Mouse (Mus musculus): ENCODE data around the gene Lrp3. TPM values are rescaled to one million over a fixed set of nuclear protein-coding genes. Genes with fewer than 3 reads are reported as not detected.

Gene Lrp3
- polyA plus RNA-seq, 1 experiment from 2014 or later: 1.6 TPM

DNA sequence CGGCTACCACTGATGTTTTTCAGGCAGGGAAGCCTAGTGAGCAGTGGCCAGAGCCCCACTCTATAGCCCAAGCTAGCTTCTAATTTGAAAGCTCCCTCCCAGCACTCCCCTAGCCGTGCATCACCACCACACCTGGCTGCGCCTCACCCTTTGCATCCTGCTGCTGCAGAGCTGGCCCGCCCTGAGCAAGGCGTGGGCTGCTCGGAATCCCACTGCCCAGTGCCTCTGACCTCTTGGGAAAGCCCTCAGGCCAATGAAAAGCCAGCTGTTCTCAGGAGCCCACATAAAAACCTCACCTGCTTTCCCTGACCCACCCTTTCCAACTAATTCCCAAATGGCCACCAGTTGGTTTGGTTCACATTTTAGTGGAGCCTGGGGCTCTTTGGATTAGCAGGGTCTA lies 51.2 kb downstream of the Lrp3 start:
- no peak overlapping the region for H3K4me3 ChIP-seq
- peaks cover 29% of the 10 kb centered on the region; the same call in 1 of the 2 replicates for H3K27me3 ChIP-seq (replicated peaks)
- no peak overlapping the region for H3K9ac ChIP-seq
- H3K27ac ChIP-seq (ENCODE audit: poor library complexity, severe bottlenecking): no peak overlapping the region
- no peaks in the 10 kb centered on the region for H3K4me1 ChIP-seq (replicated peaks)
- no peak overlapping the region for H3K4me2 ChIP-seq
- no peaks in the 10 kb centered on the region for H3K9me3 ChIP-seq (replicated peaks)
- H3K36me3 ChIP-seq: no peaks in the 10 kb centered on the region
- 77% methylated on average over 6 of the region's 6 CpGs for WGBS
- ATAC-seq (ENCODE audit: insufficient number of reproducible peaks, low FRiP score): no peak

DNA sequence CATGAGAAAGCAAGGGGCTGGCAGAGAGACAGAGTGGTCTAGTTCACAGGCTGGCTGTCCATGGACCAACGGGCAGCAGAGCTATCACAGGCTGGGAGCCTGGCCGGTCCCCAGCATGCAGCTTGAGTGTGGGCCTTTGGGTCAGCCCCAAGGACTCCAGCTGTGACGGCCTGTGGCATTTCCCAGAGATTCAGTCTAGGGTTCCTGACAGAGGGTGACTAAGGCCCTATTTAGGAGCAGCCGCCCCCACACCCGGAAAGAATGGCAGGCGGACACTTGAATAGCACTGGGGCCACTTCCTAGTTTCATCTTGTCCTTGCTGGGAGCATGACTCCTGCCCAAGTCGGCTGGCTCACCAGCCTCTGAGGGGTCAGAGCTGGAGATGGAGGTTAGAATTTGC lies 51.7 kb downstream of the Lrp3 start:
- Histone ChIP-seq H3K9me3 (replicated peaks) (no peaks in the 10 kb centered on the region), H3K4me2 (no peak overlapping the region), H3K36me3 (no peaks in the 10 kb centered on the region), H3K27ac (ENCODE audit: poor library complexity, severe bottlenecking) (no peak overlapping the region), H3K4me3 (no peak overlapping the region), H3K27me3 (replicated peaks) (peaks cover 29% of the 10 kb centered on the region; the same call in 1 of the 2 replicates), H3K9ac (no peak overlapping the region), H3K4me1 (replicated peaks) (no peaks in the 10 kb centered on the region)
- no peak for ATAC-seq (ENCODE audit: insufficient number of reproducible peaks, low FRiP score)
- WGBS: 63% methylated on average over 7 of the region's 7 CpGs

DNA sequence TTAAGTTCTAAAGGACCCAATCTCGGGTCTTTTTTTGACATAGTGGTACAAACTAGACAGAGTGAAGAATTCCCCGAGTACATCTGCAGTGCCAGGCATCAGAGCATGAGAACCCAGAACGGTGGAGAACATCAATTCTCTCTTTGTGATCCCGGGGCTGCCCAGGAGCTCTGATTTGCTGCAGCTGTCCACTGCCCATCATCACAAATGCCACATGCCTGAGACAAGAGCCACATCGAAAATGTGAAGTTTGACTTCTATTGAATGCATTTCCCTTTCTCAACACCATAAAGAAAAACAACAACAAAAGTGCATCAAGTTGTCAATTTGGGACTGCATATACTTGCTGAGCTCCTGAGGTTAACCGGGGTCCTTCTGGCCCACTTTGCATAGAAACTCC lies 52.9 kb downstream of the Lrp3 start:
- Histone ChIP-seq H3K27ac (ENCODE audit: poor library complexity, severe bottlenecking) (no peak overlapping the region), H3K27me3 (replicated peaks) (0 out of 2 replicates have a peak, but pooled peaks cover 21% of the 10 kb centered on the region), H3K36me3 (no peaks in the 10 kb centered on the region), H3K4me3 (no peak overlapping the region), H3K4me2 (no peak overlapping the region), H3K9ac (no peak overlapping the region), H3K4me1 (replicated peaks) (no peaks in the 10 kb centered on the region), H3K9me3 (replicated peaks) (no peaks in the 10 kb centered on the region)
- ATAC-seq (ENCODE audit: insufficient number of reproducible peaks, low FRiP score): no peak
- 80% methylated on average over 6 of the region's 6 CpGs for WGBS

DNA sequence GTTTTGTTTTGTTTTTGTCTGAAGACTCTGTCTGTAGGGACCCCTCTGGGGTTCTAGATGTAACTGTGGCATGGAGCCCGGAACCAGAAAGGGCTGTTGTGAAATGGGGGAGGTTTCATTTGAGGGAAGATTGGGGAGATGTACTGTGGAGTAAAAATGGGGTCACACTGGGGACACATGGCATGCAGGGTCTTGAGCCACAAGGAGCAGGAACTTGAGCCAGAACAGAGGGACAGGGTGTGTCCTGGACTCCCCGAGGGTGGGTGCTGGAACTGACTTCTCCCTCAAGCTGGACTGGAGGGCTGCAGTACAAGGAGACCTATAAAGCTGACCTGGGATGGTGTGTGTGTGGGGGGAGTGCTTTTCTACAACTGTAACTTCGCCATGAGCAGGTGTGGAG lies 57.8 kb downstream of the Lrp3 start:
- Histone ChIP-seq H3K4me2 (no peak overlapping the region), H3K9ac (no peak overlapping the region), H3K4me3 (no peak overlapping the region), H3K27me3 (replicated peaks) (peaks cover 10% of the 10 kb centered on the region), H3K27ac (ENCODE audit: poor library complexity, severe bottlenecking) (no peak overlapping the region), H3K36me3 (no peaks in the 10 kb centered on the region), H3K4me1 (replicated peaks) (no peaks in the 10 kb centered on the region), H3K9me3 (replicated peaks) (no peaks in the 10 kb centered on the region)
- 63% methylated on average over 3 of the region's 3 CpGs for WGBS
- no peak for ATAC-seq (ENCODE audit: insufficient number of reproducible peaks, low FRiP score)

DNA sequence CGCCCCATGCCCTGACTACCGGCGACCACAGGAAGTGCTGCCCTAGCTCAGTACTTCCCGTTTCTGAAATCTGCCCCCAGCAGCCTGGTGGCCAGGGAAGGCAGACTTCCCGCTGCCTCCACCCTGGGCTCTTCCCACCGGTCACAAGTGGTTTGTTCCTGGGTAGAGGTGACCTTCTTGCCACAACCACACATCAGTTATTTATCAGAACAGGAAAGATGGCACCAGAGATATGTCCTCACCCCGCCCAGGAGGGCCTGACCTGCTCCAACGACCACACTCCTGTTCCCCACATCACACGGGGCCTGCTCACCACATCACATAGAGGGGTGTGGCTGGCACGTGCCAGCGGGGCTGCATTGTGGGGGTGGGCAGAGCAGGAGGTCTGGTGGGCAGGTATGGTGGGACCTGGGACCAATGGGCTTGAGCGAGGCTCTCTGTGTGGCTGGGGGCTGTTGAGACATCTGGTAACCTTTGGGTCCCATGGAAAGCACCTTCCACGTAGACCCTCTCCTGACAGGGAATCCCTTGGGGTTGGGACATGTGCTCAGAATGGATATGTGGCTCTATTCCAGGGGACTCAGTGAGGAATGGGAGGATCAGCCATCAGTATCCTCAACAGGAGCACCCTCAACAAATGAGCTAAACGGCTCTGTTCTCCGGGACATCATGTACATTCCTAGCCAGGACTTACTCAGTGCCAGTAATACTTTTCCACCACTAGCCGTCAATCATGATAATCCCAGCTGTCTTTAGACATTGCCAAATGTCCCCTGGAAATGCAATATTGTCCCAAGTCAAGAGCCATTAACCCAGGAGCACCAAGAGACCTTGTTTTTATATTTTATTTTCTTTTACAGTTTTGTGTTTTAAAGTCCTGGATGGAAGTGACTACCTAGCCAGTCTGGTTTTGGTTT lies 58.5 kb downstream of the Lrp3 start:
- 65% methylated on average over 16 of the region's 16 CpGs for WGBS
- H3K4me1 ChIP-seq (replicated peaks): no peaks in the 10 kb centered on the region
- H3K27me3 ChIP-seq (replicated peaks): peaks cover 14% of the 10 kb centered on the region
- H3K4me3 ChIP-seq: no peak overlapping the region
- ATAC-seq (ENCODE audit: insufficient number of reproducible peaks, low FRiP score): no peak
- no peak overlapping the region for H3K4me2 ChIP-seq
- H3K9ac ChIP-seq: no peak overlapping the region
- no peak overlapping the region for H3K27ac ChIP-seq (ENCODE audit: poor library complexity, severe bottlenecking)
- H3K36me3 ChIP-seq: no peaks in the 10 kb centered on the region
- H3K9me3 ChIP-seq (replicated peaks): no peaks in the 10 kb centered on the region

DNA sequence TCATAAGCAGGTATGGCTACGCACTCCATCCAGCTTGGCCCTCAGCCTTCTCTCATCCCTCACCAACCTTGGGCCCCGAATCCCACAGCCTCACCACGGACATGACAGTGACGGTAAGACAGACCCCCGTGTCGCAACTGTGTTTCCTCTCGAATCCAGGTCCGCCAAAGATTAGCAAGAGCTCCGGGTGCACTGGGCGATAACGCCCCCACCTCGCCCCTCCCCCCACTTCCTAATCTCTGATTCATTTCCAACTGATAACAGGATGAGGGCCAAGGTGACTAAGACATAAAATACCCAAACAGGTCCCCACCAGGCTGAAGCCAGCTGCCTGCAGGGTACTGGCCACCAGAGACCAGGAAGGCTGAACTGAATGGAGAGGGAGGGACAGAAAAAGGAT lies 60.8 kb downstream of the Lrp3 start:
- Histone ChIP-seq H3K4me3 (no peak overlapping the region), H3K9ac (no peak overlapping the region), H3K36me3 (no peaks in the 10 kb centered on the region), H3K9me3 (replicated peaks) (no peaks in the 10 kb centered on the region), H3K27ac (ENCODE audit: poor library complexity, severe bottlenecking) (no peak overlapping the region), H3K4me2 (no peak overlapping the region), H3K27me3 (replicated peaks) (peaks cover 14% of the 10 kb centered on the region), H3K4me1 (replicated peaks) (0 out of 2 replicates have a peak, but pooled peaks cover 3% of the 10 kb centered on the region)
- 52% methylated on average over 12 of the region's 12 CpGs for WGBS
- ATAC-seq (ENCODE audit: insufficient number of reproducible peaks, low FRiP score): no peak

DNA sequence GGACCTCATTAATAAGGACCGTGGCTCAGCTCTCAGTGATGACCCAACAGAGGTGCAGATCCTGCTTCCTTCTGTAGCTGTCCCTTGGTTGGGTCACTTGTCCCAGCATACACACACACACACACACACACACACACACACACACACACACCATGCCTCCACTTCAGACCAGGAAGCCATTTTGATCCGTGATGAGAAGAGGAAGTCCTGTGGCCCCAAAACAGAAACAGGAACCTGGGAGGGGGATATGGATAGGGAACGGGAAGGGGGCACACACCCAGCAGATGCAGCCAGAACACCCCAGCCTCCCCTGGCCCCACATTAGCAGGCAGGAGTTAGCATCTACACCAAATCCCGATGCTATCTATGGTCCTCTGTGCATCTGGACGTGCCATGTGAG lies 64.4 kb downstream of the Lrp3 start:
- WGBS: 69% methylated on average over 5 of the region's 5 CpGs
- Histone ChIP-seq H3K27ac (ENCODE audit: poor library complexity, severe bottlenecking) (no peak overlapping the region), H3K36me3 (no peaks in the 10 kb centered on the region), H3K27me3 (replicated peaks) (peaks cover 9% of the 10 kb centered on the region), H3K4me3 (no peak overlapping the region), H3K9ac (no peak overlapping the region), H3K4me2 (no peak overlapping the region), H3K4me1 (replicated peaks) (0 out of 2 replicates have a peak, but pooled peaks cover 3% of the 10 kb centered on the region), H3K9me3 (replicated peaks) (no peaks in the 10 kb centered on the region)
- ATAC-seq (ENCODE audit: insufficient number of reproducible peaks, low FRiP score): no peak

Other genes starting within 250 kb of the Lrp3 start
- gene Cebpg, start 158.9 kb downstream of the Lrp3 start, polyA plus RNA-seq (2016; fragmentation: Nextera tagmentation; extraction: Ambion mirVana): 23.6 and 26.3 TPM in 2 replicates
- 0.64 and 0.92 TPM in 2 replicates for gene Cebpa, start 96.2 kb downstream of the Lrp3 start, polyA plus RNA-seq (2016; fragmentation: Nextera tagmentation; extraction: Ambion mirVana)
- gene Slc7a10, start 29.1 kb downstream of the Lrp3 start, polyA plus RNA-seq (2016; fragmentation: Nextera tagmentation; extraction: Ambion mirVana): 1.1 and 1.3 TPM in 2 replicates
- gene Gpatch1, start 102.9 kb upstream of the Lrp3 start, polyA plus RNA-seq (2016; fragmentation: Nextera tagmentation; extraction: Ambion mirVana): 12.5 and 13.3 TPM in 2 replicates
- 8.4 and 9.6 TPM in 2 replicates for gene Rhpn2, start 118.7 kb upstream of the Lrp3 start, polyA plus RNA-seq (2016; fragmentation: Nextera tagmentation; extraction: Ambion mirVana)
- gene Faap24, start 181.3 kb upstream of the Lrp3 start, polyA plus RNA-seq (2016; fragmentation: Nextera tagmentation; extraction: Ambion mirVana): 13.4 and 14.4 TPM in 2 replicates
- gene Cep89, start 181.5 kb upstream of the Lrp3 start, polyA plus RNA-seq (2016; fragmentation: Nextera tagmentation; extraction: Ambion mirVana): 37.3 and 40.0 TPM in 2 replicates
- 0.59 and 0.73 TPM in 2 replicates for gene Slc7a9, start 233.3 kb upstream of the Lrp3 start, polyA plus RNA-seq (2016; fragmentation: Nextera tagmentation; extraction: Ambion mirVana)